Mouse (Mus musculus) thymus, adult 2 months (tissue): ENCODE results near the gene Limd1.

Experiments used
- CTCF ChIP-seq: fragments of 200-500 bp; IDR thresholded peaks from 2 replicates; pipeline ENCODE4 v1.5.1; 2012; ENCODE audit warnings: mild to moderate bottlenecking, control low read depth, low read length, moderate library complexity, borderline replicate concordance; ENCODE audit not compliant: control insufficient read depth, poor library complexity, insufficient read depth; ENCODE audit errors: extremely low read depth
- POLR2A ChIP-seq: fragments of 200-500 bp; IDR thresholded peaks from 2 replicates; pipeline ENCODE4 v1.6.1; 2012; ENCODE audit warnings: mild to moderate bottlenecking, low read length, control low read depth, moderate library complexity; ENCODE audit not compliant: control insufficient read depth, poor library complexity, insufficient read depth; ENCODE audit errors: extremely low read depth

DNA sequence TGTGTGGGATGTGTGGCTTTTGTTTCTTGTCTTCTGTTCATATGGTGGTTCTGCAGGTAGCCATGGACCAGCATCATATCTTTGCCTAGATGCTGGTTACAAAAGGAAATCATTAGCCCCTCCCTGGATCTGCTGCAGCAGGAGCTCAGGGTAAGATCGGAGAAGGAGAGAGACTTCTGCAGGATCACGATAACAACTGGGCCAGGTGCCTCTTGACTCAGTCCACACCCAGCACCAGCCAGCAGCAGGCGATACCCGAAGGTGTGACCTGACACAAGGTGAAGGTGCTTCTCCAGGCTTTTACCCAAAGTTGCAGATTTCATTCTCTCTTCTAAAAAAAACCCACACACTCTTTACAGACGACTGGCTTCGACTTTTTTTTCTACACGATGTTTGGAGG, 2.6 kb downstream of the Limd1 start:
- no peak for TF ChIP-seq CTCF
- TF ChIP-seq POLR2A = no peak
